Comparison of ENCODE assay signal across 8 mouse cellular contexts in genomic region chr10:61380186-61380585, GRCm38 (mm10). TPM values are rescaled to one million over a fixed set of nuclear protein-coding genes. Genes with fewer than 3 reads are reported as not detected.
DNase-seq lines count a peak whose midpoint lies in the region; ATAC-seq and TF ChIP-seq lines count a peak whose summit lies in the region.

No protein-coding gene starts in this region.

- WGBS in heart, embryonic 15.5 days = 4% methylated on average over 9 of the region's 9 CpGs
- 24% methylated on average over 9 of the region's 9 CpGs for WGBS in limb, embryonic 11.5 days

- H3K4me2 ChIP-seq in heart, embryonic 15.5 days = peak overlapping the region; percentile 91
- H3K4me2 ChIP-seq in limb, embryonic 11.5 days (ENCODE audit: low read depth, severe bottlenecking) = no peak overlapping the region
- H3K4me2 ChIP-seq in myocyte (ENCODE audit: low read depth) = peak overlapping the region; percentile 25

- H3K4me3 ChIP-seq in heart, embryonic 15.5 days = peak overlapping the region; percentile 73
- H3K4me3 ChIP-seq in limb, embryonic 11.5 days (ENCODE audit: low read depth, low read length) = no peak overlapping the region
- no peak overlapping the region for H3K4me3 ChIP-seq in myocyte

- no peaks in the 10 kb centered on the region for H3K36me3 ChIP-seq in heart, embryonic 15.5 days
- no peaks in the 10 kb centered on the region for H3K36me3 ChIP-seq in limb, embryonic 11.5 days (ENCODE audit: control insufficient read depth, insufficient read depth, low read length)
- no peaks in the 10 kb centered on the region for H3K36me3 ChIP-seq in myocyte (ENCODE audit: control insufficient read depth, insufficient read depth)

- peak; percentile 65 for ATAC-seq in heart, embryonic 15.5 days (replicated peaks; ENCODE audit: insufficient number of reproducible peaks, insufficient read depth, low FRiP score, low read depth)
- no peak for ATAC-seq in limb, embryonic 11.5 days (ENCODE audit: insufficient number of reproducible peaks, low FRiP score, low TSS enrichment, low read depth)

- peak overlapping the region; percentile 92 for H3K27ac ChIP-seq in heart, embryonic 15.5 days
- H3K27ac ChIP-seq in limb, embryonic 11.5 days (replicated peaks; ENCODE audit: low read depth, low read length) = no peak overlapping the region

- TF ChIP-seq CTCF in brain, embryonic 14.5 days (IDR thresholded peaks at IDR 0.05; ENCODE audit: borderline replicate concordance, extremely low read depth, insufficient read depth, insufficient read length) = no peak

- peak overlapping the region; percentile 35 for H3K9ac ChIP-seq in heart, embryonic 15.5 days
- H3K9ac ChIP-seq in limb, embryonic 11.5 days (ENCODE audit: low read length) = 0 out of 2 replicates have a peak overlapping the region, but pooled peaks have one; percentile 23

- DNase-seq in adrenal gland, postnatal 10 days = peak; percentile 67
- no peak for DNase-seq in adrenal gland, adult 18-20 months (ENCODE audit: low spot score in 2 of 2)
- DNase-seq in brain, embryonic 14.5 days (ENCODE audit: low read depth) = peak; percentile 46
- no peak for DNase-seq in limb, embryonic 11.5 days (ENCODE audit: low spot score)
- DNase-seq in yolk sac, embryonic 10.5 days (ENCODE audit: low spot score) = no peak
- DNase-seq in spleen, adult 18-20 months = no peak

- no peaks in the 10 kb centered on the region for H3K27me3 ChIP-seq in heart, embryonic 15.5 days
- H3K27me3 ChIP-seq in limb, embryonic 11.5 days (ENCODE audit: control insufficient read depth, insufficient read depth, low read length) = no peaks in the 10 kb centered on the region
- H3K27me3 ChIP-seq in myocyte (ENCODE audit: control insufficient read depth, insufficient read depth, insufficient read length) = no peaks in the 10 kb centered on the region

- H3K79me2 ChIP-seq in myocyte (ENCODE audit: control insufficient read depth, insufficient read depth) = peaks cover 5% of the 10 kb centered on the region

- no peaks in the 10 kb centered on the region for H3K9me3 ChIP-seq in heart, embryonic 15.5 days (replicated peaks)
- no peaks in the 10 kb centered on the region for H3K9me3 ChIP-seq in limb, embryonic 11.5 days (ENCODE audit: control insufficient read depth, low read length)

- TF ChIP-seq POLR2A in brain, embryonic 14.5 days (IDR thresholded peaks at IDR 0.05; ENCODE audit: borderline replicate concordance, extremely low read depth, insufficient read depth, insufficient read length, poor library complexity, severe bottlenecking) = no peak
- TF ChIP-seq POLR2A in myocyte (IDR thresholded peaks at IDR 0.05; ENCODE audit: insufficient read length, low read depth) = no peak

- no peak overlapping the region for H3ac ChIP-seq in myocyte (ENCODE audit: control insufficient read depth, insufficient read length)

- H3K4me1 ChIP-seq in heart, embryonic 15.5 days (replicated peaks) = peaks cover 84% of the 10 kb centered on the region
- H3K4me1 ChIP-seq in limb, embryonic 11.5 days (ENCODE audit: control insufficient read depth, insufficient read depth, low read length) = peaks cover 16% of the 10 kb centered on the region

TF ChIP-seq in myocyte, 11 proteins besides CTCF, POLR2A, EP300 and RAD21:
- TF ChIP-seq USF1 (IDR thresholded peaks at IDR 0.05; ENCODE audit: low read depth) (no peak), CEBPB (IDR thresholded peaks at IDR 0.05; ENCODE audit: insufficient read depth, poor library complexity, severe bottlenecking) (no peak), MYOG (IDR thresholded peaks at IDR 0.05; ENCODE audit: control insufficient read depth in 1 of 3, insufficient read depth in 1 of 3, insufficient read length in 2 of 3, low read depth in 2 of 3) (no peak), MYOD1 (IDR thresholded peaks at IDR 0.05; ENCODE audit: control insufficient read depth in 1 of 3, insufficient read length in 2 of 3, low read depth in 2 of 3) (no peak), SRF (IDR thresholded peaks at IDR 0.05; ENCODE audit: control insufficient read depth, insufficient read length, low read depth) (no peak), TCF3 (IDR thresholded peaks at IDR 0.05; ENCODE audit: insufficient read length, low read depth) (no peak)

RNA-seq across cellular contexts. Expression of gene Pald1, which starts 3.1 kb away (rescaled TPM):
- 10 to 100 TPM; 53.0 to 66.0 TPM for total RNA-seq in adrenal gland, postnatal 10 days (2021)
- total RNA-seq in adrenal gland, adult 18-20 months (2021) = 10 to 100 TPM; 17.3 to 31.1 TPM
- 23.3 and 28.6 TPM in 2 replicates for polyA plus RNA-seq in brain, embryonic 14.5 days (2012; rRNA removed)
- 21.8 and 25.9 TPM in 2 replicates for polyA plus RNA-seq in heart, embryonic 15.5 days (2015; fragmentation: Nextera tagmentation; extraction: Ambion mirVana)
- 16.0 and 17.0 TPM in 2 replicates for polyA plus RNA-seq in limb, embryonic 11.5 days (2014; fragmentation: Nextera tagmentation; extraction: Ambion mirVana)
- polyA plus RNA-seq in myocyte (2012; fragmentation: generic; extraction: Trizol) = 14.0 TPM

RNA-seq across cellular contexts. Expression of gene Nodal, which starts 37.6 kb away (rescaled TPM):
- under 1 TPM in 1 of 2 experiments, not detected in 1; 0.36 TPM for total RNA-seq in adrenal gland, postnatal 10 days (2021)
- not detected for total RNA-seq in adrenal gland, adult 18-20 months (2021)
- 0.09 and 0.12 TPM in 2 replicates for polyA plus RNA-seq in brain, embryonic 14.5 days (2012; rRNA removed)
- polyA plus RNA-seq in heart, embryonic 15.5 days (2015; fragmentation: Nextera tagmentation; extraction: Ambion mirVana) = 0.09 TPM in 2 replicates
- not detected in 2 replicates for polyA plus RNA-seq in limb, embryonic 11.5 days (2014; fragmentation: Nextera tagmentation; extraction: Ambion mirVana)
- 0.01 TPM for polyA plus RNA-seq in myocyte (2012; fragmentation: generic; extraction: Trizol)

Comparison
In these comparisons a context has a peak if more than half of its experiments do, and no peak if none do; other contexts are left out.
1. DNase-seq: peak in adrenal gland, postnatal 10 days (single experiment) and brain, embryonic 14.5 days (single experiment); none in adrenal gland, adult 18-20 months (0 of 2), limb, embryonic 11.5 days (single experiment), yolk sac, embryonic 10.5 days (single experiment) and spleen, adult 18-20 months (0 of 2).